Mouse (Mus musculus) neural tube, embryonic 13.5 days (tissue): ENCODE data around the gene Prl4a1. TPM values are rescaled to one million over a fixed set of nuclear protein-coding genes. Genes with fewer than 3 reads are reported as not detected.
"Not testable (repeated sequence)": the region's sequence is repeated elsewhere in the genome, so short reads cannot be mapped to it uniquely, and the experiment has no call there.

Source experiments
- ATAC-seq: fragments of 200-750 bp; cut with Nextera tagmentation; 2 replicates; pipeline ENCODE4 v1.8.0; 2017; ENCODE audit warnings: low read depth, mild to moderate bottlenecking, moderate TSS enrichment, moderate library complexity
- H3K27ac ChIP-seq: fragments of 300-500 bp; sonication (generic); replicated peaks from 2 replicates; pipeline ENCODE4 v1.5.1; 2015; ENCODE audit warnings: moderate library complexity, mild to moderate bottlenecking, inconsistent platforms
- H3K27me3 ChIP-seq: fragments of 300-500 bp; sonication (generic); 2 replicates; pipeline ENCODE4 v1.6.1; 2015; ENCODE audit warnings: mild to moderate bottlenecking, inconsistent platforms
- H3K36me3 ChIP-seq: fragments of 300-500 bp; sonication (generic); 2 replicates; pipeline ENCODE4 v1.6.1; 2015; ENCODE audit warnings: mild to moderate bottlenecking, inconsistent platforms
- H3K4me1 ChIP-seq: fragments of 300-500 bp; sonication (generic); replicated peaks from 2 replicates; pipeline ENCODE4 v1.6.1; 2015; ENCODE audit warnings: inconsistent platforms
- H3K4me2 ChIP-seq: fragments of 300-500 bp; sonication (generic); 2 replicates; pipeline ENCODE4 v1.6.1; 2015; ENCODE audit warnings: inconsistent platforms, mild to moderate bottlenecking, moderate library complexity
- H3K4me3 ChIP-seq: fragments of 300-500 bp; sonication (generic); 2 replicates; pipeline ENCODE4 v1.5.1; 2015; ENCODE audit warnings: mild to moderate bottlenecking, inconsistent platforms
- H3K9ac ChIP-seq: fragments of 300-500 bp; sonication (generic); 2 replicates; pipeline ENCODE4 v1.6.1; 2015; ENCODE audit warnings: moderate library complexity, mild to moderate bottlenecking, inconsistent platforms
- H3K9me3 ChIP-seq: fragments of 300-500 bp; sonication (generic); 2 replicates; pipeline ENCODE4 v1.6.1; 2016; ENCODE audit warnings: inconsistent platforms
- WGBS: fragments of 180-500 bp; shearing (Covaris S2); methylation state at CpG from one replicate; pipeline ENCODE4 v1.1.7; 2015; 5-methylcytosine and 5-hydroxymethylcytosine counted together
- polyA plus RNA-seq: library from polyadenylated mRNA; unstranded; fragments of >200 nt; fragmentation: Nextera tagmentation; extraction: Ambion mirVana; gene quantifications from 2 replicates; pipeline ENCODE4 v1.2.1, GENCODE M21; 2015

Gene Prl4a1
- polyA plus RNA-seq, result not detected in 2 replicates

- WGBS, result 86% methylated on average over 3 of the region's 3 CpGs
- peaks cover 9% of the 10 kb centered on the region for H3K9me3 ChIP-seq
- H3K27me3 ChIP-seq, result no peaks in the 10 kb centered on the region
- no peak within 1 kb of the TSS for H3K4me2 ChIP-seq
- ATAC-seq, result no peak
- no peak within 1 kb of the TSS for H3K27ac ChIP-seq
- H3K4me1 ChIP-seq, result no peaks in the 10 kb centered on the region
- no peak within 1 kb of the TSS for H3K9ac ChIP-seq
- H3K36me3 ChIP-seq, result no peaks in the 10 kb centered on the region
- no peak within 1 kb of the TSS for H3K4me3 ChIP-seq
These were observed at the start of gene Prl4a1 for GRCm38 (mm10) chr13:28015912-28016311. Gene Prl4a1, plus strand, starts transcription at chr13:28016212.

DNA sequence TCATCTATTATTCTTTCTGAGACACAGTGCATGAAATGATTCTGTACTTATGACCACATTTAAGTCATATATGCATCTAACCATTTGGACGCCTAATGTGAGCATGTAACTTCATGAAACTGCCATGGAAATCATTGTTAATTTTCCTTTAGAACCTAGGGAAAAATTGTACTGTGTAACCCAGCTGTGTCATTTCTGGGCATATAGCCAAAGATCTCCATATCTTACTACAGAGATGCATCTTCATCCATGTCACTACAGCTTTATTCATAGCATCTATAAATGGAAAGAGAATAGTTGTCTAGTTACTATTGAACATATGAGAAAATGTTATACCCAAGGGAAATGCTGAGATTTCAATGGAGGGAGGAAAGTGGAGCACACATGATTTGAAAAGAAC lies 43.1 kb upstream of the Prl4a1 start:
- ATAC-seq, result no peak
- WGBS, result 61% methylated on average over 1 of the region's 1 CpGs
- no peaks in the 10 kb centered on the region for H3K4me1 ChIP-seq
- no peaks in the 10 kb centered on the region for H3K27me3 ChIP-seq
- H3K4me2 ChIP-seq, result no peak overlapping the region
- H3K9ac ChIP-seq, result no peak overlapping the region
- no peak overlapping the region for H3K27ac ChIP-seq
- no peaks in the 10 kb centered on the region for H3K9me3 ChIP-seq
- no peak overlapping the region for H3K4me3 ChIP-seq
- no peaks in the 10 kb centered on the region for H3K36me3 ChIP-seq

- H3K27me3 ChIP-seq, H3K4me3 ChIP-seq, H3K4me2 ChIP-seq, H3K9me3 ChIP-seq, H3K27ac ChIP-seq, H3K4me1 ChIP-seq, H3K36me3 ChIP-seq, H3K9ac ChIP-seq, ATAC-seq: not testable (repeated sequence)
- 78% methylated on average over 2 of the region's 2 CpGs for WGBS
These were observed 41.7 kb upstream of the Prl4a1 start for GRCm38 (mm10) chr13:27974281-27974680.

DNA sequence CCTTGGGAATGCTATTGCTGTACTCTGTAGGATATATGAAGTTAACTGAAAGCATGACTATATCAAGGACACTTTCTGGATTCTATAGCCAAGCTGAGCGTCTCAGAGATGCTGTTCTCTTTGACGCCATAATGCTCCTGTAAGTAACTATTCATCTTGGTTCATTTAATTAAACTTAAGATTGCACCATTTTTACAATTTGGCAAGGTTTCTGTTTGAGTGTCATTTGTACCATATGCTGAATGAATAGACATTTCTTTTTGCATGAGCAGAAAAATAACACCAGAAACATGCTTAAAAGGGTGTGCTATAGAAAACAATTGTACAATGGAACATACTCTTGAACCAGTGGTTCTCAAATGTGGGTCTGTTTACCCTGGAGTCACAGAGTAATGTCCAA lies 38.4 kb upstream of the Prl4a1 start:
- no peaks in the 10 kb centered on the region for H3K27me3 ChIP-seq
- no peak overlapping the region for H3K4me2 ChIP-seq
- H3K4me1 ChIP-seq, result no peaks in the 10 kb centered on the region
- no peak overlapping the region for H3K9ac ChIP-seq
- no peaks in the 10 kb centered on the region for H3K9me3 ChIP-seq
- ATAC-seq, result no peak
- no peak overlapping the region for H3K4me3 ChIP-seq
- WGBS, result 93% methylated on average over 2 of the region's 2 CpGs
- no peaks in the 10 kb centered on the region for H3K36me3 ChIP-seq
- no peak overlapping the region for H3K27ac ChIP-seq

DNA sequence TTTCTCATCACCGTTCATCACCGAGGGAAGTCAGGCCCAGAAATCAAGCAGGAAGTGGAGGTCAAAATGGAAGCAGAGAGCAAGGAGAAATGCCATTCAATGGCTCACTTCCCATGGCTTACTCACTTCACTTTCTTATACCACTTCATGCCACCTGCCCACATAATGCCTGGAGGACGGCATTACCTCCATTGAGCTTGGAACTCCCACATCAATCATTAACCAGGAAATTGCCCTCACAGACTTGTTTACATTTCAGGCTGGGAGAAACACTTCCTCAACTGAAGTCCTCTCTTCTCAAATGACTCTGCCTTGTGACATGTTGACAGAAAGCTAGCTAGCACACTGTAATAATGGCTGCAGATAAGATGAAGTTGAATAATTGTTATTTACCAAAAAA lies 19.5 kb upstream of the Prl4a1 start:
- H3K36me3 ChIP-seq, H3K27me3 ChIP-seq: not testable (repeated sequence)

GRCm38 (mm10) chr13:28029330-28029729 lies 13.3 kb downstream of the Prl4a1 start:
- no peaks in the 10 kb centered on the region for H3K4me1 ChIP-seq
- H3K4me3 ChIP-seq, result no peak overlapping the region
- H3K4me2 ChIP-seq, result no peak overlapping the region
- H3K36me3 ChIP-seq, result no peaks in the 10 kb centered on the region
- no peaks in the 10 kb centered on the region for H3K9me3 ChIP-seq
- no peak for ATAC-seq
- no peak overlapping the region for H3K27ac ChIP-seq
- H3K27me3 ChIP-seq, result no peaks in the 10 kb centered on the region
- no peak overlapping the region for H3K9ac ChIP-seq

More for the DNA sequence above, 19.5 kb upstream of the Prl4a1 start:
- 76% methylated on average over 3 of the region's 3 CpGs for WGBS
- H3K27ac ChIP-seq, H3K9me3 ChIP-seq, H3K4me3 ChIP-seq, H3K4me2 ChIP-seq, H3K4me1 ChIP-seq, ATAC-seq, H3K9ac ChIP-seq: not testable (repeated sequence)

DNA sequence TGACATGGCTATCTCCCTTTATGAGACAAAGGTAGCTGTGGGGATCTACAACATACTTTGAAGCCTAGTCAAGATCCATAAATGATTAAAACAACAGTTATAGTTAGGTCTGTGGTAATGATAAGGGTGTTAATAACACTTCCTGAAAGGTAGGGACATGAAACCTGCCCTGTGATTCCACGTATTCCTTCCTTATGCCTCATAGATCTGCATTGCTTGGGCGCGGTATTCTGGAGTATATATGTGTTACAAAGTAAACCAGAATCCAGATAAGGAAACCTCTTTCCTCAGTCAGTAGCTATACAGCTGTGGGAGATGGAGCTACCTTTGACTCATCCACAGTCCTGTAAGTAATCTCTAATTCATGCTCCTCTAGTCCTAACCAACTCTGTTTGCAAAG lies 53.3 kb downstream of the Prl4a1 start:
- no peak overlapping the region for H3K9ac ChIP-seq
- H3K36me3 ChIP-seq, result no peaks in the 10 kb centered on the region
- 89% methylated on average over 3 of the region's 3 CpGs for WGBS
- no peaks in the 10 kb centered on the region for H3K4me1 ChIP-seq
- ATAC-seq, result no peak
- no peaks in the 10 kb centered on the region for H3K27me3 ChIP-seq
- peaks cover 2% of the 10 kb centered on the region; the same call in 1 of the 2 replicates for H3K9me3 ChIP-seq
- no peak overlapping the region for H3K4me3 ChIP-seq
- H3K4me2 ChIP-seq, result no peak overlapping the region
- H3K27ac ChIP-seq, result no peak overlapping the region

Other genes with a start within 250 kb of the Prl4a1 start
- not detected in 2 replicates for gene Prl7c1, start 235.4 kb upstream of the Prl4a1 start, polyA plus RNA-seq
- not detected in 2 replicates for gene Prl2a1, start 214.6 kb upstream of the Prl4a1 start, polyA plus RNA-seq
- gene Prl2c1, start 166.9 kb upstream of the Prl4a1 start, polyA plus RNA-seq, result not detected in 2 replicates
- 0.29 and 0.36 TPM in 2 replicates for gene Prl5a1, start 126.3 kb downstream of the Prl4a1 start, polyA plus RNA-seq
- 3.5 and 9.1 TPM in 2 replicates for gene Gm11361, start 241.3 kb downstream of the Prl4a1 start, polyA plus RNA-seq